Mouse (Mus musculus) erythroblast, embryonic 14.5 days (primary cell): ENCODE results near the gene Ola1.

Source experiments
- GATA1 ChIP-seq: IDR thresholded peaks from 2 replicates; pipeline ENCODE4 v1.6.1; 2012; ENCODE audit warnings: low read length, inconsistent platforms, mixed read lengths
- TAL1 ChIP-seq: IDR thresholded peaks from 3 replicates; pipeline ENCODE4 v1.6.1; 2012; ENCODE audit warnings: low read length, inconsistent platforms, mixed read lengths

GRCm38 (mm10) chr2:73266011-73266410, 47.3 kb upstream of the Ola1 start:
- TF ChIP-seq TAL1 (no peak), GATA1 (no peak)
